Mouse (Mus musculus): ENCODE results near the gene Rbfox2.
"Not testable (repeated sequence)": the region's sequence is repeated elsewhere in the genome, so short reads cannot be mapped to it uniquely, and the experiment has no call there.

DNA sequence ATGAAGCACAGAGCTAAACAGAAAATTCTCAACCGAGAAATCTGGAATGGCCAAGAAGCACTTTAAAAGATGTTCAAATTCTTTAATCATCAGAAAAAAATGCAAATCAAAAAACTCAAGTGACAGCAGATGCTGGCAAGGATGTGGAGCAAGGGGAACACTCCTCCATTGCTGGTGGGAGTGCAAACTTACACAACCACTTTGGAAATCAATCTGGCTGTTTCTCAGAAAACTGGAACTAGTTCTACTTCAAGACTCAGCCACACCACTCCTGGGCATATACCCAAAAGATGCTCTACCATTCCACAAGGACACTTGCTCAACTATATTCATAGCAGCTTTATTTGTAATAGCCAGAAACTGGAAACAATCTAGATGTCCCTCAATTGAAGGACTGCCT is 37.3 kb downstream of the Rbfox2 start:
- not testable (repeated sequence) for TF ChIP-seq CTCF (IDR thresholded peaks at IDR 0.05; ENCODE audit: borderline replicate concordance, insufficient read depth, low read length); POLR2A (IDR thresholded peaks at IDR 0.05; ENCODE audit: low read depth, low read length)
